Mouse (Mus musculus) retina, adult 2 months (tissue): ENCODE data around the gene Olfr1450.
"Not testable (repeated sequence)": the region's sequence is repeated elsewhere in the genome, so short reads cannot be mapped to it uniquely, and the experiment has no call there.

Experiments used
- DNase-seq: peaks from one replicate; pipeline ENCODE4 v3.0.0-alpha.2; 2012; ENCODE audit warnings: low read depth, low spot score

The Olfr1450 gene

GRCm38 (mm10) chr19:12949958-12950357 lies at the start of gene Olfr1450:
TSS of gene Olfr1450 (plus strand) at chr19:12950258.
- DNase-seq: no peak

DNA sequence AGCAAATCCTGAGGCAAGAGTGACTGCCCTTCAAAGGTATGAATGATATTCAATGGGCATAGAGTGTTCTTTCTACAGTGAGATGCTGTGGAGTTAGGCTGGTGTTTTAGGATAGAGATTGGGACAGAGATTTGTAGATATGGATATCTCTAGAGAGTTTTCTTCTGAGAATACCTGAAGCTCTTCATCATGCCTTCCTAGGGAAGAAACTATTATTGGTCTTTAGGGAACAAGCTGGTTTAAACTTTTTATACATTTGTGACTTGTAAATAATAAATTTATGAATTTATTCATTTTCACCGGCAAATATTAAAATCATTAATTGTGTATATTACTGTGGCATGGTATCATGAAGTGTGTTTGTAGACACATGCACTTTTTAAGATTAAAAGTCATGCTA lies 46.4 kb upstream of the Olfr1450 start, which contains the start of gene Olfr1447:
TSS of gene Olfr1447 (minus strand) at position 101 of the 400 bp plus-strand sequence.
- DNase-seq: no peak

- no peak for DNase-seq
Measured at GRCm38 (mm10) chr19:12924319-12924718, 25.7 kb upstream of the Olfr1450 start, which contains the start of gene Olfr1448. TSS of gene Olfr1448 (minus strand) at chr19:12924419.

DNA sequence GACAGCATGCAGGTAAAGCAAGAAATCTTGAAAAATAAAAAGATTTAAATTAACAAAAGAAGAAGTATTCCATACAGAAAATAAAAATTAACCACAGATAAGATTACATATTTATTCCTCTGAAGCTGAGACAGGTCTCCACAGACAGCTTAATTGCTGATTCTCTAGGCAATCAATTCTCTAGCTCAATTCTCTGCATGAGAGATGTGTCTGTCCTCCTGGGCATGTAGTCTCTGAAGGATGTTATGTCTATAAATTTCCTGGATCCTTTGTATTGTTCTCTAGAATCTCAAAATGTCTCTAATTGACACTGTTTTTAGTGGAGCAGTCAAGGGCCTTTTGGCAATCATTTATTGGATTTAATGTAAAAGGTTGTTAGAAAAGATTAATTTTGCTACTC lies 19.5 kb upstream of the Olfr1450 start, which contains the start of gene Olfr1449:
TSS of gene Olfr1449 (plus strand) at position 301 of the 400 bp plus-strand sequence.
- no peak for DNase-seq

- not testable (repeated sequence) for DNase-seq
Measured at GRCm38 (mm10) chr19:12970082-12970481, 20.0 kb downstream of the Olfr1450 start.

DNA sequence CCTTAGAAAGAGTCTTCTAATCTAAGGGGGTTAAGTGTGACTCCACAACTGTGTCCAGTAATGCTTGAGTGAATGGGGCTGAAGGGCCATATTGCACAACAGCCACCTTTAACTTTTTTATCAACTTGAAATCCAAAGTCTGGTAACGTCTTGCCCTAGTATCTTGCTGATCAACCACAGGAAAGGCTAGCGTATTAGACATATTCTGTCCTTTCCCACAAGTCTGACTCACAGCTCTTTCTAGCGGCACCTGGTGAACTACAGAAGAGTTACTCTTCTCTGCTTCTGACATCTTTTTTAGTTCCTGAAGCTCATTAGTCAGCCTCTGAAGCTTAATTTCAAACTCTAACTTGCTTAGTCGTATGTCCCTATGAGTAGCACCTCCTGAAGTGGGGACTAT lies 42.3 kb downstream of the Olfr1450 start:
- DNase-seq: not testable (repeated sequence)

DNA sequence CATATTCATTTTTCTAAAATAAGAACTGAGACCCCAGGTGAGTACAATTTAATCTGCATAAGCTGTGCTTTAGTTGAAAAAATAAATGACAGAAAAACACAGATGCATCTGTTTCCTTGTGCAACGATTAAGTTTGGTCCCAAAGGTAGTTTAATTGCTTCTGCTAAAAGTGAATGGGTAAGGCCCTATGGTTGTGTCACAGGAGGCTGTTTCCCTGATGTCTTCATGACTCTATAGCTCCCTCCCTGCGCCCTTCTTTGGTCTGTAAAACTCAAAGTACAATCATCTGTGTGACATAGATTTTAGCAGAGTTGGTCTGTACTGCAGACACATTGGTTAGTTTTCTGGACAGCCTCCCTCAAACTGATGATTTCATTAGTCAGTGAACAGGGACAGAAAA lies 44.7 kb downstream of the Olfr1450 start, which contains the start of gene Olfr1451:
TSS of gene Olfr1451 (plus strand) at position 301 of the 400 bp plus-strand sequence.
- DNase-seq: no peak
